In genomic region chr16:32516006-32516962, GRCm38 (mm10) we compare ENCODE assay signal across 8 mouse cellular contexts. TPM values are rescaled to one million over a fixed set of nuclear protein-coding genes. Genes with fewer than 3 reads are reported as not detected.
DNase-seq lines count a peak whose midpoint lies in the region; ATAC-seq and TF ChIP-seq lines count a peak whose summit lies in the region.

No protein-coding gene starts in this region.

- no peak for TF ChIP-seq POLR2A in kidney, adult 2 months (IDR thresholded peaks at IDR 0.05; ENCODE audit: low read depth, low read length)

- no peaks in the 10 kb centered on the region for H3K27me3 ChIP-seq in heart, postnatal 0 days (ENCODE audit: control insufficient read depth, insufficient read depth, low read length)
- H3K27me3 ChIP-seq in kidney, adult 2 months (replicated peaks; ENCODE audit: control insufficient read depth, insufficient read depth, low read length), result no peaks in the 10 kb centered on the region

- no peak for ATAC-seq in heart, postnatal 0 days (ENCODE audit: insufficient read depth, low read depth)

- 48% methylated on average over 21 of the region's 21 CpGs for WGBS in heart, postnatal 0 days
- 43% methylated on average over 21 of the region's 21 CpGs for WGBS in kidney, adult 2 months

- intact Hi-C loops in left cerebral cortex, postnatal 10 days (cut with DNase I), result no loop called here

- no peaks in the 10 kb centered on the region for H3K4me1 ChIP-seq in heart, postnatal 0 days (ENCODE audit: control insufficient read depth, insufficient read depth)
- 0 out of 2 replicates have a peak, but pooled peaks cover 3% of the 10 kb centered on the region for H3K4me1 ChIP-seq in kidney, adult 2 months (ENCODE audit: control insufficient read depth, insufficient read depth, low read length)

- no peak for TF ChIP-seq CTCF in heart, postnatal 0 days (IDR thresholded peaks at IDR 0.05; ENCODE audit: low read depth)
- no peak for TF ChIP-seq CTCF in kidney, adult 2 months (conservative IDR thresholded peaks at IDR 0.05; ENCODE audit: insufficient read depth, insufficient read length, low read depth, low read length)

- no peak for TF ChIP-seq EP300 in heart, postnatal 0 days (IDR thresholded peaks at IDR 0.05; ENCODE audit: low read depth)

- no peak overlapping the region for H3K4me3 ChIP-seq in heart, postnatal 0 days (ENCODE audit: low read depth, low read length)
- no peak overlapping the region for H3K4me3 ChIP-seq in kidney, adult 2 months (ENCODE audit: insufficient read depth, low read depth, low read length)

- no peak for DNase-seq in heart, postnatal 0 days (ENCODE audit: low spot score)
- no peak for DNase-seq in heart, adult 8-10 months (ENCODE audit: low spot score)
- DNase-seq in c-Kit-positive CD71-positive TER-119-positive erythroid progenitor cells, embryonic 14.5 days (ENCODE audit: low spot score), result peak; percentile 68
- peak; percentile 54 to 62 for DNase-seq in frontal cortex, postnatal 25 days (ENCODE audit: low spot score in 2 of 2)
- peak; percentile 74 to 79 for DNase-seq in left cerebral cortex, postnatal 10 days (ENCODE audit: extremely low spot score in 1 of 2, low spot score in 2 of 2)
- peak; percentile 58 for DNase-seq in naive thymus-derived CD4-positive, alpha-beta T cell, adult 2 months (ENCODE audit: low read depth)
- peak; percentile 84 for DNase-seq in thymus, postnatal 14 days
- DNase-seq in kidney, adult 2 months, result no peak

- H3K27ac ChIP-seq in heart, postnatal 0 days (ENCODE audit: low read depth), result peak overlapping the region; percentile 49; the same call in 1 of the 2 replicates
- H3K27ac ChIP-seq in kidney, adult 2 months (ENCODE audit: insufficient read depth, low read depth, low read length), result no peak overlapping the region

- no peak overlapping the region for H3K9ac ChIP-seq in heart, postnatal 0 days (replicated peaks; ENCODE audit: low read depth, low read length)

- H3K9me3 ChIP-seq in heart, postnatal 0 days (replicated peaks; ENCODE audit: control insufficient read depth, low read length), result no peaks in the 10 kb centered on the region

- H3K4me2 ChIP-seq in heart, postnatal 0 days (ENCODE audit: low read depth, low read length), result peak overlapping the region; percentile 17; the same call in 1 of the 2 replicates

- H3K36me3 ChIP-seq in heart, postnatal 0 days (replicated peaks; ENCODE audit: control insufficient read depth, insufficient read depth, low read length), result no peaks in the 10 kb centered on the region
- no peaks in the 10 kb centered on the region for H3K36me3 ChIP-seq in kidney, adult 2 months (ENCODE audit: control insufficient read depth, insufficient read depth, low read length)

RNA-seq across cellular contexts. Expression of gene Zdhhc19, which starts 20.2 kb away (rescaled TPM):
- total RNA-seq in heart, postnatal 0 days (2014; rRNA removed; ENCODE audit: low replicate concordance), result not detected in 2 replicates
- polyA plus RNA-seq in heart, postnatal 0 days (2015; fragmentation: Nextera tagmentation; extraction: Ambion mirVana), result not detected in 2 replicates
- not detected for total RNA-seq in heart, adult 8-10 months (2022)
- not detected for total RNA-seq in left cerebral cortex, postnatal 10 days (2021)
- polyA plus RNA-seq in kidney, adult 2 months (2012; rRNA removed), result 0.11 TPM in 1 of 2 replicates, not detected in the other

RNA-seq across cellular contexts. Expression of gene Slc51a, which starts 28.6 kb away (rescaled TPM):
- 1.7 and 2.6 TPM in 2 replicates for total RNA-seq in heart, postnatal 0 days (2014; rRNA removed; ENCODE audit: low replicate concordance)
- 1.9 and 3.2 TPM in 2 replicates for polyA plus RNA-seq in heart, postnatal 0 days (2015; fragmentation: Nextera tagmentation; extraction: Ambion mirVana)
- total RNA-seq in heart, adult 8-10 months (2022), result under 1 TPM; 0.19 to 0.40 (median 0.25) TPM
- total RNA-seq in left cerebral cortex, postnatal 10 days (2021), result not detected
- 92.3 and 97.3 TPM in 2 replicates for polyA plus RNA-seq in kidney, adult 2 months (2012; rRNA removed)

Comparison
In these comparisons a context has a peak if more than half of its experiments do, and no peak if none do; other contexts are left out.
1. DNase-seq: peak in c-Kit-positive CD71-positive TER-119-positive erythroid progenitor cells, embryonic 14.5 days (single experiment), frontal cortex, postnatal 25 days (2 of 2), left cerebral cortex, postnatal 10 days (2 of 2), naive thymus-derived CD4-positive, alpha-beta T cell, adult 2 months (single experiment) and thymus, postnatal 14 days (single experiment); none in heart, postnatal 0 days (single experiment), heart, adult 8-10 months (single experiment) and kidney, adult 2 months (single experiment).